Mouse (Mus musculus) 416B (cell line): Measurements from ENCODE around the gene Tceal8.
"Not testable (repeated sequence)": the region's sequence is repeated elsewhere in the genome, so short reads cannot be mapped to it uniquely, and the experiment has no call there.

Source experiments
- DNase-seq: peaks from one replicate; pipeline ENCODE4 v3.0.0; 2011; ENCODE audit warnings: low read depth

The Tceal8 gene

DNA sequence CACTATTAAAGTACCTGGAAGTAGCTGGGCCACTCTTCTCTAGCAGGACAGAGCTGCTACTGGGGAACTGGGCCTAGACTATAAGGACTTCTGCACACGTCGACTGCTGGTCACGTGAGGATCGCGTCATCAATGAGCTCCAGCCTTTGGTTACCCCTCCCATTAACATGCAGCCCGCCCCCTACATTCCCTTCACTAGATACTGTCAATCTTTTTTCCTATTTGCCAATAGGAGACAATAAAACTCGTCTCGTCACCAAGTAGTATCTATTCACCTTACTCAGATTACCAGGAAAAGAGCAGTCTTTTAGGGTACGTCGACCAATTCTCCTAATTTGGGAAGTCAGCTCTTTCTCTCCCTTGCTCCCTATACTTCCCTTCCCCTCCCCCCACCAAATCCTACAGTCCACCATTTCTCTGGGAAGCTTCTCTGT is at the start of gene Tceal8:
Gene Tceal8 (minus strand): TSS at position 225 of the 434 bp plus-strand sequence.
- no peak for DNase-seq

DNA sequence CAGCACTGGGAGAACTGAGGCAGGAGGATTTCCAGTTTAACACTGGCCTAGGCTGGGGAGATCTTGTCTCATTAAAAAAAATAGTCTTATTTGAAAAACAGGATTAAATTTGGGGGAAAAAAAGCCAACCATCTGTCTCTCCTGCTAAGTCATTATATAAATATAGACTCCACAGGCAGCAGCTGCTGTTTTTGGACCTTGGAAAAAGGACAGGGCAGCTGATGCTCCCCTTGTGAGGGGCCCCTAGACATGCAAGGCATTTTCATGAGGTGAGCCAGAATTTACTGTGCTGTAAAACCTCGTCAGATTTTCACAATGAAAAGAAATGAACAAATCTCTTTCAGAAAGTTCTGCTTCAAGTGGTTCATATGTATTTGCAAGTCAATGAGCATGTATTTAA is 44.2 kb upstream of the Tceal8 start:
- DNase-seq: no peak

DNA sequence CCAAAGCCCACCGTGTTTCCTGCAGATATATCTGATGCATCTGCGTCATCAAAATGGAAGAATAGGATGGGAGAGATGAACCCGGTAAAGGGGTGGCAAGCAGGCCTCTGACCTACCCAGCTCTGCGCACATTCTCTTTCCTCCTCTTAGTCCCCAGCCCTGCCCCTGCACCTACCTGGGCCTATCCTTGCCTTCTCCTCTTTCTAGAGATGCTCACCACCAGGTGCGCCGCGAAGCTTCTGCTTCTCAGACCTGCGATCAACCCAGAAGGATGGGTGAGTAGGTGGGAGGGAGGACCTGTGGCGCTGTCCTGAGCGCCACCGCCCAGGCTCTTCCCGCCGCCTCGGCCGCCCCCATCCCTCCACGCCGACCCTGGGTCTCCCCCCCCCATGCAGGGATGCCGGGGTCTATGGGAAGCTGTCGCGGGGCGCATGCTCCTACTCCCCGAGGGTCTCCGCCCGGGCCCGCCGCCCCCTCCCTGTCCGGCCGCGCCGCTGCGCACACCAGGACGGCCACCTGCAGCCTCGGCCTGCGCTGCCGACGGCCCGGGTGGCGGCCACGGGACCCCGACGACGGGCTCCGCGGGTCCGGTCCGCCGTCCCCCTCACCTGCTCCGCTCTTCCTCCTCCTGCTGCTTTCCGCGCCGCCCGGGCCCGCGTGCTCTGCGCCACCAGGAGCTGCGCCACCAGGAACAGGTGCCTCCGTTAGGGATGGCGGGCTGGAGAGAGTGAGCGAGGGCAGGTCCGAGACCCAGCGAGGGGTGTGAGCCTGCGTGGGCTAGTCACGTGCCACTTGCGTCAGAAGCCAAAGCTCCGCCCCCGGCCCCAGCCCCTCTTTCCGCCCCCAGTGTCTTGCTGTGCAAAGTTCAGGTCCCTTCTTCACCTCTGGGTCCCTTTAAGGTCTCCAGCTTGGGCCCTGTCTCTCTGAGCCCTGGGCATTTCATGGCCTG is 42.9 kb upstream of the Tceal8 start, which contains the start of the genes Tceal7 and Bex1:
Gene Tceal7 (plus strand): TSS at position 51 of the 949 bp plus-strand sequence.
Gene Bex1 (minus strand): TSS at position 785 of the 949 bp plus-strand sequence.
- DNase-seq: not testable (repeated sequence)

DNA sequence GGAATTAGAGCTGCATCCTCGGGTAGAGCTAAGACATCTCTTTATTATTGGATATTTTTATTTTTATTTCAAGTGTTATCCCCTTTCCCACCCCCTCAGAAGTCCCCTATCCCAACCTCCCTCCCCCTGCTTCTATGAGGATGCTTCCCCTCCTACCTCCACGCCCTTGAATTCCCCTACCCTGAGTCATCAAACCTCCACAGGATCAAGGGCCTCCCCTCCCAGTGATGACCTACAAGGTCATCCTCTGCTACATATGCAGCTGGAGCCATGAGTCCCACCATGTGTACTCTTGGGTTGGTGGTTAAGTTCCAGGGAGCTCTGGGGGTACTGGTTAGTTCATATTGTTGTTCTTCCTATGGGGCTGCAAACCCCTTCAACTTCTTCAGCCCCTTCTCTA is 41.3 kb upstream of the Tceal8 start:
- DNase-seq: no peak

DNA sequence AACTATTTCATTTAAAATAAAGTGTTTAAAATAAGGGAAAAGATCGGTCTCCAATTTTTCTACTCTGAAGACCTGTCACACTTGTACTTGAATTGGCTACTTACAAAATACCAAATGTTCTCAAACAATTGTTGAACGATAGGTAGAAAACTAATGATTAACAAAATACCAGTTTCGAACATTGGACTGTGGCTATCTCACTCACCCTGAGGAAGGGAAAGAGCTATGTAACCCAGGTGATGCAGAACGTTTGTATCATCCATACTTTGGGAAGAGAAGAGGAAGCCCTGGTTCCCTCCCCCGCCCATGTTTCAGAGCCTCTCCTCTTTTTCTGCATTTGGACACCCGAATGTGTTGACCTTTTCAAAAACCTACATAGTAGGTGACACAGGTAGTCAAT is 32.3 kb upstream of the Tceal8 start:
- DNase-seq: no peak

DNA sequence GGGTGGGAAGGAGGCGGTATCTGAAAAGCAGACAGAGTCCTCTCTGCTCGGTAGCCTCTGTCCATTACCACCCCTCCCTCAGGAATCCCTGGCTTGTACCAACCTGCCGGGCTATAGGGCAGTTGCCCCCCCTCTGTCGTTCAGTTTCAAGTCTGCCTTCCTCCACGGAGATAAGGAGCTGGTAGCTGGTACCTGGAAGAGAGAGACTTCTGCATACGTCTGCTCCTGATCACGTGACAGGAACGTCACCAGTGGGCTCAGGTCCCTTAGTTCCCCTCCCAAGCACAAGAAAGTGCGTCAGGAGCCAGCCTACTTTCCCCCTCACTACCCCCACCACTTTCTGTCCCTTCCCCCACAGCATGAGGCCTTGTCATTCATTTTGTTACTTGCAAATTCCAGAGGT is 31.5 kb upstream of the Tceal8 start, which contains the start of gene Tceal5:
Gene Tceal5 (minus strand): TSS at position 213 of the 403 bp plus-strand sequence.
- DNase-seq: no peak

DNA sequence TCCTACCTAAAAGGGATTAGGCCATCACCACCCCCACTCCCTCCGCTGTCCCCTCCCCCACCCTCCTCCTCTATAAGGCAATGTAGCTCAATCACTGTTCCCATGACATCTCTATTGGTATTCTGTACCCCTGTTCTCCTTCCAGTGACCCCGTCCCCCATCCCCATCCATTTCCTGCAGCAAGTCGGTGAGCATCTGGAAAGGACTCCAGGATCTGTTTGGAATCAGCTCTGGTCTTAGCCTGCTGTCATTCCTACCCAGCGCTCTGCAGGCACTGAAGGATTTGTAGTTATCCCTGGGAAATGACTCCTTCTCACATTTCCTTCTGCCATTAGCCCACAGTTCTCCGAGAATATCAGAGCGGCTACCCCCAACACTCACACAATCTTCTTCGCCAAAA is 31.1 kb upstream of the Tceal8 start:
- no peak for DNase-seq

DNA sequence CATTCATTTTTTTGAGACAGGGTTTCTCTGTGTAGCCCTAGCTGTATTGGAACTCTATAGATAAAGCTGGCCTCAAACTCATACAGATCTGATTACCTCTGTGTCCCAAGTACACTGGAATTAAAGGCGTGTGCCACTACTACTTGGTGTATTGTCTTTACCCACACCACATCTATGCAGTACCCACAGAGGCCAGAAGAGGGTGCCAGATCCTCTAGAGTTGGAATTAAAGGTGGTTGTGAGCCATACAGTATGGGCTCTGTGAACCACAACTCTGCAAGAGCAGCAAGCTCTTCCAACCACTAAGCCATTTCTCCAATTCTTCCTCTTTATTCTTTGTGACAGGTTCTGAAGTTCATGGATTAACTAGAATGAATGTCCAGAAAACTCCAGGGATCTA is 24.7 kb upstream of the Tceal8 start:
- peak; percentile 15 for DNase-seq

DNA sequence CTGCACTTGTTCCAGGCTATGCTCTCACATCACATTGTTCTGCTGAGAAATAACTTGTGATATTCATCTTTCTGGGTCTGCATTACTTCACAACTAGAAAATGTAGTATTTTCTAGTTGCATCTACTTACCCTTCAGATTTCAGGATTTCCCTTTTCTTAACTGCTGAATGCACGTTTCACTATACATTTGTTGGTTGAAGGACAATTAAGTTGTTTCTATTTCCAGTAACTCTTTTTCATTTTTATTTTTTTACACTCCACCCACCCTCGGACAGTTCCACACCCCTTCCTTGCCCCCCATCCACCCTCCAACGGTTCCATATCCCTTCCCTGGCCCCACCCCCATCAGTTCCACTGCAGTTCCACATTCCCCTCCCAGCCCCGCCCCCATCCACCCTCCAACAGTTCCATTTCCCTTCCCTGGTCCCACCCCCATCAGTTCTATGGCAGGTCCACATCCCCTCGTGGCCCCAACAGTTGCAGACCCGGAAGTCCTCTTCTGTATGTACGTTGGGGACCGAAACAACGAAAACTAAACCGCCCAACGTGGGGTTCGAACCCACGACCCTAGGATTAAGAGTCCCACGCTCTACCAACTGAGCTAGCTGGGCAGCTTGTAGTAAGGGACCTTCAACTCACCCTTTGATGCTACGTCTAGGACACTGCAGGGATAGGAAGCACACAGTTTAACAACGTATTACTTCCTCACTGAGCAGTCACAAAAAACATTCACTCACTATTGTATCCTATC is 23.2 kb upstream of the Tceal8 start:
- peak; percentile 1 for DNase-seq

DNA sequence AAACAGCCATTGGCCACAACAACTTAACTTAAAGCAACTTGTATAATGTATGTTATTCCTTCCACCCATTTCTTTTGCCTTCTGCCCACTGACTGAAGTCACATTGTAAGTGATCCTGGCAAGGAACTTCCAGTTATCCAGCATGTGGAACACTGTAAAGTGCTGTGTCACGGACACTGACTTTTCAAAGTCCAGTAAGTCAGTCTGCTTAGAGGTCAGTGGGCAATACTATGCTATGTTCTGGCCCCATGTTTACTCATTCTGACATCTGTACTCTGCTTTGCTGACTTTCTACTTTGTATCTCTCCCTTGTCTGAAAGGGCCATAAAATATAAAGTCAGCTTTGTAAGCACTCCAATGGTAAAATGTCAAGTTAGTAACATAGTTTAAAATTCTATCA is 11.0 kb upstream of the Tceal8 start:
- no peak for DNase-seq

DNA sequence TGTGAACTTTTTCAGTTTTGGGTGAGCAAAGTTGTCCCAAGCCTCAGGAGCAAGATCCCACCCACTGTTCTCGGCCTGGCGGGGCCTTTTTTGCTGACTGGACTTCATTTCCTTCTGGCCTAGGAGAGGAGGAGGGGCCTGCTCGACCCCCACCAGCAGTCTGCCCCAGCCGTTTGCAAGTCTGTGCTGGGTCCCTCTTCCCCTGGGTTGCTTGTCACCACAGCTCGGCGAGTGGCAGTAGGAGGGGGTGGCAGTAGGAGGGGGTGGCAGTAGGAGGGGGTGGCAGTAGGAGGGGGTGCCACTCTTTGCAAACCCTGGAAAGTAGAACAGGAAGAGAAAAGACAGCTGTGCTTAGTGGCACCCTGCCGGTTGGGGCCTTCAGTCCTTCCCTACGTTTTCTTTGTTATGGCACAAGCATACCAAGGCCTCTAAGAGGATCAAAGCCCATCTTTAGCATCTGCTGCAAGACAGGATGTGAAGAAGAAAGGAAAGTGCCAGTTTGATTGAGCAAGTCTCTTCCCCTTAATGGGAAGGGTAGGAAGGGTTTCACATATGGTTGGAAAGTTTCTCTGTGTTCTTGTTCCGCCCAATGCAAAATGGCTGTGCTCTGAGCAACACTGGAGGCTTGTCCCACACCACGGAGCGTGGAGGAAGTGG is 8.9 kb upstream of the Tceal8 start:
- DNase-seq: no peak

DNA sequence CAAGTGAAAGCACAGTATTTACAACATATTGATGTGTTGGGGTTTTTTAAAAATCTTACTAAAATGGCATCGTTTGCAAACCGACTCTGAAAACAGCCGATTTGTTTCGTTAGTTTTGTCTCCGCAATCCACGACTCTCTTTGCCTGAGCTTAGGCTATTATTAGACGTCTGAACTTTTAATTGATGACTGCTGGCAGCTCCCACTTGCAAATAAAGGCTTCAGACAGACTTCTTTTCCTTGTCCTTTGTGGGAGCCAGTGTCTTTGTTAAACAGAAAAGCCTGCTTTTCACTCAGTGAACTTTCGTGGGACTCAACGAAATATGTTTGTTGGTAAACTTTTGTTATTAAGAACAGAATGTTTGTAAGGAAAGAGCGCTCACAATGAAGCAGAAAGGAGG is 644 bp upstream of the Tceal8 start:
- DNase-seq: no peak

DNA sequence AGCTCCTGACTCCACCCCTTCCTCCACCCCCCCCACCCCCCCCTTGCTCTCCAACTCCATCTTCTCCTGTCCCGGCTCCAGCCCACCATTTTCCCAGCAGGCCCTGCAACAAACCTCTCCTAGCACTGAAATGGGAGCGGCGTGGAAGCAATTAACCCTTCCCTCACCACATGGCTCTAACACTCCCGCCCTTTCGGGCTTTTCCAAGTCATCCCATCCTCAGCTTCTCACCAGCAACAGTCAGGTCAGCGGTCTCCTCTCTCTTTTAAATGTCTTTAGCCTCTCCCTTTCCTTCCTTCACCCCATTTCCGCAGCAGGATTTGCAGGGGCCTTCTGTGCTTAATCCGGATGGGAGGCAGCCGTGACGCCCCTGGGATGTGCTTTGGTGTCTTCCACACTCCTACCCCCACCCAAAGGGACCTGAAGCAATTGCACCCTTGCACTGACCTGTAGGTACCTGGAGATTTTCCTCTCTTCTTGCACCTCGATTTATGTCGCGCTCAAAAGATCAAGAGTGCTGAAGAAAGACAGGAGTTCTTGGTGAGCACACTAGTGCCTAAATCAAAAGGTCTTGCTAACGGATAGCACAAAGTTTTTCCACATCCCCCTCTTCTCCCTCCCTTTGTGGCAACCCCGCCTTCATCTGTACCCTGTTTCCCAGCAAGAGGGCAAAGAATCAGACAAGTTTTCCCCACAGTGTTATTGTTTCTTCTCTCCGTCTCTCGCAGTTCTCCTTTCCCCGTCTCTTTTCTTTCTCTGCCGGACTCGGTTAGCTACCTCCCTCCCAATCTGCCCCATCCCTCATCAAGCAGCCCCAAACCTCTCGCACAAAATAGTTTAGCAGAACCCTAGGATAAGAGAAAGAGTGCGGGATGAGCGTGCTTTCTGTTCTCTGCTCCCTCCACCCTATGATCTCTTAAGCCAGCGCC is 689 bp downstream of the Tceal8 start:
- no peak for DNase-seq

DNA sequence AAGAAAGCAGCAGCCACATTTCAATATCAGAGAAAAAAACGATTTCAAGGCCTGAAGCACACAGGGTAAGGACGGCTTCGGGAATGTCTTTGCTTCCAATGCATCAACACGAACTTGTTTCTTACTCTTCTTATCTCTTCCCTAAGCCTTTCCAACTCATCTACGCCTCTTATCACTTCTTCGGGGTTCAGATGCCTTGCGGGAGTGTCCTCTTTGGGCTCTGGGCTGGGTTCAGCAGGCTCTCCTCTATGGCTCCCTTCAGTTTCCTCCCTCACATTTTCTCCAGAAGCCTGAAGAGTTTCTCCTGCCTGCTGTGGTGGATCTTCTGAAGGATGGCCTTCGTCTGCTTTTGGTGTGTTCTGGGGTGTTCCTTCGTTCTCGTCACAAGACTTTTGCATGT is 1.5 kb downstream of the Tceal8 start:
- no peak for DNase-seq

DNA sequence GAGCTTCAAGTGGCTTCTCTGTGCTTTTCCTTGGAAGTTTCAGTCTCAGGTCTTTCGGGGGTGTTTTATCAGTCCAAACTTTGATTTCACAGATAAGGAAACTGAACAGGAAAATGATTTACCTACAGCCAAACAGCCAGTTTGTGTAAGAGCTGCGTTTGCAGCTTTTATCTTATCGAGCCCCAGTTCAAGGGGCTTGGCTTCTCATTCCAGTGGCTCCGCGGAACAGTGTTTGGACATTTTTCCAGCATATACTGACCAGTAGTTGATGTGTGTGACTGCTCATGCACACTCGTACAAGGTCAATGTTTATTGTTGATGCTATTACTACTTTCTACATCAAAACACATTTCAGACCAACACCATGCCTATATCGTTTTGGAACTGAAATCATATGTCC is 27.9 kb downstream of the Tceal8 start:
- DNase-seq: no peak

DNA sequence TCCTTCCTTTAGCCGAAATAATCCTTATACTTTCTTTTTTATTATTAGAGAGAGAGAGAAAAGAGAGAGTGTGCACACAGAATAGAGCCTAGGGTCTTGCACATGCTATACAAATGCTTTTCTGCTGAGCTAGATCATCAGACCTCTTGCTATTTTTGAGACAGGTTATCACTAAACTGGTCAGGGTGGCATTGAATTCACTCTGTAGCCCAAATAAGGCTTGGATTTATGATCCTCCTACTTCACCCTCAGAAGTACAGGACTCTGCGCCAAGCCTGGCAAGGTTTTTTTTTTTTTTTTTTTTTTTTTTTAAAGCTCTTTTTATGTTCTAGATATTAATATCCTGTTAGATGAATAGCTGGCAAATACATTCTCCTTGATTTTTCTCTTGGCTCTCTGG is 28.4 kb downstream of the Tceal8 start:
- no peak for DNase-seq

DNA sequence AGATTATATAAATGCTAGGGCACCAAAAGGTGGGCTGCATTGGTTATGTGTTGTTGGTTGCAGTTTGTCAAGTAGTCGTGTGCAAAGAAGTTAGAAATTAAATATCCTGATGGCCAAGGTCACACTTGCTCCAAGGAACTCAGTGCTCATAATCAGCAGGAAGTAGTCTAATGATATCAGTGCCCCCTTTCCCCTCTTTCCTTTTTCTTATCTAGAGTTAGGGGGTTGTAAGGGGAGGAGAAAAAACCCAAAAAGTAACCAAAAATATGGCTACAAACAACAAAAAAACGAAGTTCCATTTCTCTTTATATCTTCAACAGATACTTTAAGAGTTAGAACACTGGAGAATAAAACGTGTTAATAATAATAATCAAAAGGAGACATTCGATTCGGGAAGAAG is 30.8 kb downstream of the Tceal8 start:
- DNase-seq: no peak

DNA sequence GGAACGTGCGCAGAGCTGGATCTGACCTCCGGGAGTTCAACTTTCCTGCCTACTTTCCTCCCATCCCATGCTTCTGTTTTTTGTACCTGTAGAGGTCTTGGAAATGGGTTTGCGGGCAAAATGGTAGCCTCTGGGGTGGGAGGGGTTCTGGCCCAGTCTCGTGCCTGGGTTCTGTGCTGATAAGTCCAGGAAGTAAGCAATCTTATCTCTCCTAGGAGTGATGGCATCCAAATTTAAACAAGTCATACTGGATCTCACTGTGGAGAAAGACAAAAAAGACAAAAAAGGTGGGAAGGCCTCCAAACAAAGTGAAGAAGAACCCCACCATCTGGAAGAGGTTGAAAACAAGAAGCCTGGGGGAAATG is 32.5 kb downstream of the Tceal8 start:
- not testable (repeated sequence) for DNase-seq

DNA sequence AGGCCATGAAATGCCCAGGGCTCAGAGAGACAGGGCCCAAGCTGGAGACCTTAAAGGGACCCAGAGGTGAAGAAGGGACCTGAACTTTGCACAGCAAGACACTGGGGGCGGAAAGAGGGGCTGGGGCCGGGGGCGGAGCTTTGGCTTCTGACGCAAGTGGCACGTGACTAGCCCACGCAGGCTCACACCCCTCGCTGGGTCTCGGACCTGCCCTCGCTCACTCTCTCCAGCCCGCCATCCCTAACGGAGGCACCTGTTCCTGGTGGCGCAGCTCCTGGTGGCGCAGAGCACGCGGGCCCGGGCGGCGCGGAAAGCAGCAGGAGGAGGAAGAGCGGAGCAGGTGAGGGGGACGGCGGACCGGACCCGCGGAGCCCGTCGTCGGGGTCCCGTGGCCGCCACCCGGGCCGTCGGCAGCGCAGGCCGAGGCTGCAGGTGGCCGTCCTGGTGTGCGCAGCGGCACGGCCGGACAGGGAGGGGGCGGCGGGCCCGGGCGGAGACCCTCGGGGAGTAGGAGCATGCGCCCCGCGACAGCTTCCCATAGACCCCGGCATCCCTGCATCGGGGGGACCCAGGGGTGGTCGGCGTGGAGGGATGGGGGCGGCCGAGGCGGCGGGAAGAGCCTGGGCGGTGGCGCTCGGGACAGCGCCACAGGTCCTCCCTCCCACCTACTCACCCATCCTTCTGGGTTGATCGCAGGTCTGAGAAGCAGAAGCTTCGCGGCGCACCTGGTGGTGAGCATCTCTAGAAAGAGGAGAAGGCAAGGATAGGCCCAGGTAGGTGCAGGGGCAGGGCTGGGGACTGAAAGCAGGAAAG is 33.1 kb downstream of the Tceal8 start, which contains the start of gene Bex4:
Gene Bex4 (plus strand): TSS at position 170 of the 813 bp plus-strand sequence.
- not testable (repeated sequence) for DNase-seq

DNA sequence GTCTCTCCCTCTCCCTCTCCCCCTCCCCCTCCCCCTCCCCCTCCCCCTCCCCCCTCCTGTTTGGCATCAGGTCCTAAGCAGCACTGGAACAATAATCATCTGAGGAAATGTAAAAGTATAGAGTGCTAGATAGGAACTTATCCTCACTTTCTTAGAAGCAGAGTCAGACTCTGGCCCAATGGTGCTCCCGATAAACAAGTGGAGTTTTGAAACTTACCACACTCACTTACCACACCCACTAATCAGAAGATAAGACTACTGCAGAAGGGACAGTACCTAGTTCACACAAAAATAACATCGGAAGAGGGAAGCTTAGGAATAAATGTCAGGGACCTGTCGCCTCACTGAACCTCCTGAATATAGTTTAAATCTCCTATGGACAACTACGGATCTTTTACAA is 36.6 kb downstream of the Tceal8 start:
- DNase-seq: no peak
